Mouse (Mus musculus) MEL (cell line): ENCODE data around the gene Osbpl8. TPM values are rescaled to one million over a fixed set of nuclear protein-coding genes. Genes with fewer than 3 reads are reported as not detected.

Experiments
- DNase-seq: peaks from one replicate; pipeline ENCODE4 v3.0.0; 2011; ENCODE audit warnings: low read depth, low spot score
- H3K27ac ChIP-seq: 2 replicates; pipeline ENCODE4 v1.5.1; 2012; ENCODE audit warnings: low read depth, mild to moderate bottlenecking, control low read depth, low read length, moderate library complexity; ENCODE audit not compliant: control insufficient read depth
- H3K27me3 ChIP-seq, 2 experiments: fragments of 150-350 bp in 1 of 2; sonication (generic) in 1 of 2; 2 replicates each; pipeline ENCODE4 v1.6.1; 2012; ENCODE audit warnings: low read length in 2 of 2, mild to moderate bottlenecking in 2 of 2, improper control_type of control experiment in 1 of 2, moderate library complexity in 1 of 2; ENCODE audit not compliant: insufficient read depth in 2 of 2, control insufficient read depth in 1 of 2
- H3K36me3 ChIP-seq, 2 experiments: 2 replicates each; pipeline ENCODE4 v1.6.1; 2012 to 2014; ENCODE audit warnings: low read length in 2 of 2, improper control_type of control experiment in 1 of 2, inconsistent platforms in 1 of 2, mild to moderate bottlenecking in 1 of 2; ENCODE audit not compliant: insufficient read depth in 2 of 2, control insufficient read depth in 1 of 2
- H3K4me1 ChIP-seq, 2 experiments: fragments of 150-350 bp in 1 of 2; sonication (generic) in 1 of 2; 2 replicates each; pipeline ENCODE4 v1.6.1; 2012; ENCODE audit warnings: low read length in 2 of 2, improper control_type of control experiment in 1 of 2, mild to moderate bottlenecking in 1 of 2; ENCODE audit not compliant: insufficient read depth in 2 of 2, control insufficient read depth in 1 of 2
- H3K4me3 ChIP-seq, 2 experiments: fragments of 150-350 bp in 1 of 2; sonication (generic) in 1 of 2; 2 replicates each; pipeline ENCODE4 v1.5.1; 2012; ENCODE audit warnings: low read depth in 2 of 2, low read length in 2 of 2, mild to moderate bottlenecking in 2 of 2, moderate library complexity in 2 of 2, control low read depth in 1 of 2, improper control_type of control experiment in 1 of 2; ENCODE audit not compliant: control insufficient read depth in 1 of 2, insufficient read depth in 1 of 2
- H3K79me2 ChIP-seq: 2 replicates; pipeline ENCODE4 v1.6.1; 2012; ENCODE audit warnings: mild to moderate bottlenecking, low read length, moderate library complexity; ENCODE audit not compliant: control insufficient read depth, poor library complexity, insufficient read depth
- H3K9ac ChIP-seq: 2 replicates; pipeline ENCODE4 v1.6.1; 2012; ENCODE audit warnings: low read depth, mild to moderate bottlenecking, control low read depth, low read length, moderate library complexity; ENCODE audit not compliant: control insufficient read depth, poor library complexity, severe bottlenecking
- H3K9me3 ChIP-seq: fragments of 150-350 bp; sonication (generic); replicated peaks from 2 replicates; pipeline ENCODE4 v1.6.1; 2012; ENCODE audit warnings: mild to moderate bottlenecking, low read length, improper control_type of control experiment, moderate library complexity; ENCODE audit not compliant: insufficient read depth
- CTCF ChIP-seq, 3 experiments: IDR thresholded peaks in 2 of 3; conservative IDR thresholded peaks in 1 of 3; 2 replicates each; pipeline ENCODE4 v1.5.1; 2011 to 2012; ENCODE audit warnings: low read length in 3 of 3, low read depth in 2 of 3, mild to moderate bottlenecking in 2 of 3, improper control_type of control experiment in 1 of 3, inconsistent platforms in 1 of 3, mixed read lengths in 1 of 3, moderate library complexity in 1 of 3; ENCODE audit not compliant: control insufficient read depth in 1 of 3, insufficient read depth in 1 of 3, poor library complexity in 1 of 3, severe bottlenecking in 1 of 3
- ELF1 ChIP-seq: IDR thresholded peaks from 2 replicates; pipeline ENCODE4 v1.6.1; 2014; ENCODE audit warnings: low read depth, mild to moderate bottlenecking, inconsistent platforms, low read length, improper control_type of control experiment, moderate library complexity
- ETS1 ChIP-seq: IDR thresholded peaks from 2 replicates; pipeline ENCODE4 v1.6.1; 2012; ENCODE audit warnings: low read depth, mild to moderate bottlenecking, inconsistent platforms, low read length, improper control_type of control experiment, moderate library complexity
- GABPA ChIP-seq: IDR thresholded peaks from 2 replicates; pipeline ENCODE4 v1.6.1; 2012; ENCODE audit warnings: low read depth, mild to moderate bottlenecking, inconsistent platforms, low read length, improper control_type of control experiment, moderate library complexity
- HCFC1 ChIP-seq: IDR thresholded peaks from 2 replicates; pipeline ENCODE4 v1.6.1; 2012; ENCODE audit warnings: low read depth, mild to moderate bottlenecking, inconsistent platforms, low read length, improper control_type of control experiment, moderate library complexity
- JUND ChIP-seq: IDR thresholded peaks from 2 replicates; pipeline ENCODE4 v1.6.1; 2011; ENCODE audit warnings: low read depth, mild to moderate bottlenecking, improper control_type of control experiment, low read length
- MAX ChIP-seq: IDR thresholded peaks from 2 replicates; pipeline ENCODE4 v1.6.1; 2011; ENCODE audit warnings: low read length, improper control_type of control experiment
- MAZ ChIP-seq: IDR thresholded peaks from 2 replicates; pipeline ENCODE4 v1.6.1; 2012; ENCODE audit warnings: low read depth, mild to moderate bottlenecking, inconsistent platforms, low read length, improper control_type of control experiment
- MEF2A ChIP-seq: IDR thresholded peaks from 2 replicates; pipeline ENCODE4 v1.6.1; 2014; ENCODE audit warnings: low read depth, mild to moderate bottlenecking, inconsistent platforms, low read length, improper control_type of control experiment; ENCODE audit not compliant: poor library complexity, insufficient replicate concordance, severe bottlenecking; ENCODE audit errors: extremely low read depth
- POLR2A ChIP-seq, 2 experiments: IDR thresholded peaks; 2 replicates each; pipeline ENCODE4 v1.6.1; 2011 to 2012; ENCODE audit warnings: low read length in 2 of 2, mild to moderate bottlenecking in 2 of 2, control low read depth in 1 of 2, improper control_type of control experiment in 1 of 2, low read depth in 1 of 2, moderate library complexity in 1 of 2; ENCODE audit not compliant: control insufficient read depth in 1 of 2, insufficient read depth in 1 of 2, poor library complexity in 1 of 2
- POLR2AphosphoS2 ChIP-seq: IDR thresholded peaks from 2 replicates; pipeline ENCODE4 v1.6.1; 2011; ENCODE audit warnings: low read length, improper control_type of control experiment
- POLR2AphosphoS5 ChIP-seq: IDR thresholded peaks from 2 replicates; pipeline ENCODE4 v1.6.1; 2012; ENCODE audit warnings: low read depth, borderline replicate concordance, mild to moderate bottlenecking, inconsistent platforms, low read length, moderate library complexity, mixed read lengths
- RAD21 ChIP-seq: IDR thresholded peaks from 2 replicates; pipeline ENCODE4 v1.6.1; 2011; ENCODE audit warnings: mild to moderate bottlenecking, low read depth, low read length, improper control_type of control experiment
- RCOR1 ChIP-seq: IDR thresholded peaks from 2 replicates; pipeline ENCODE4 v1.6.1; 2012; ENCODE audit warnings: low read depth, mild to moderate bottlenecking, inconsistent platforms, low read length, improper control_type of control experiment
- TCF12 ChIP-seq: IDR thresholded peaks from 2 replicates; pipeline ENCODE4 v1.6.1; 2014; ENCODE audit warnings: low read depth, mild to moderate bottlenecking, inconsistent platforms, low read length, improper control_type of control experiment, moderate library complexity
- UBTF ChIP-seq: IDR thresholded peaks from 2 replicates; pipeline ENCODE4 v1.6.1; 2012; ENCODE audit warnings: low read depth, mild to moderate bottlenecking, inconsistent platforms, low read length, improper control_type of control experiment, moderate library complexity, borderline replicate concordance; ENCODE audit not compliant: insufficient read depth
- ZC3H11A ChIP-seq: IDR thresholded peaks from 2 replicates; pipeline ENCODE4 v1.6.1; 2012; ENCODE audit warnings: low read depth, mild to moderate bottlenecking, inconsistent platforms, low read length, improper control_type of control experiment
- ZKSCAN1 ChIP-seq: IDR thresholded peaks from 2 replicates; pipeline ENCODE4 v1.6.1; 2012; ENCODE audit warnings: low read depth, mild to moderate bottlenecking, inconsistent platforms, low read length, improper control_type of control experiment, moderate library complexity
- ZMIZ1 ChIP-seq: IDR thresholded peaks from 2 replicates; pipeline ENCODE4 v1.6.1; 2012; ENCODE audit warnings: low read depth, mild to moderate bottlenecking, inconsistent platforms, low read length, improper control_type of control experiment, moderate library complexity
- ZNF384 ChIP-seq: IDR thresholded peaks from 2 replicates; pipeline ENCODE4 v1.6.1; 2012; ENCODE audit warnings: low read depth, mild to moderate bottlenecking, inconsistent platforms, low read length, improper control_type of control experiment
- polyA plus RNA-seq, 2 experiments: library from polyadenylated mRNA; stranded (reverse) in 1 of 2; unstranded in 1 of 2; fragments of >175 nt in 1 of 2; fragments of >200 nt in 1 of 2; gene quantifications; 2 replicates each; pipeline versions ENCODE4 v1.2.1 to v1.2.4; 2012; ENCODE audit warnings: low replicate concordance in 2 of 2, low read depth in 1 of 2; ENCODE audit not compliant: insufficient read length in 2 of 2, insufficient read depth in 1 of 2, missing spikeins in 1 of 2
- total RNA-seq: library from RNA; depleted of rRNA; stranded (reverse); fragments of 300-350 nt; gene quantifications from 2 replicates; pipeline ENCODE4 v1.2.3, GENCODE M21; 2012

Osbpl8 gene
- total and polyA plus RNA-seq, 3 experiments: 26.2 to 44.8 (median 33.4) TPM

DNA sequence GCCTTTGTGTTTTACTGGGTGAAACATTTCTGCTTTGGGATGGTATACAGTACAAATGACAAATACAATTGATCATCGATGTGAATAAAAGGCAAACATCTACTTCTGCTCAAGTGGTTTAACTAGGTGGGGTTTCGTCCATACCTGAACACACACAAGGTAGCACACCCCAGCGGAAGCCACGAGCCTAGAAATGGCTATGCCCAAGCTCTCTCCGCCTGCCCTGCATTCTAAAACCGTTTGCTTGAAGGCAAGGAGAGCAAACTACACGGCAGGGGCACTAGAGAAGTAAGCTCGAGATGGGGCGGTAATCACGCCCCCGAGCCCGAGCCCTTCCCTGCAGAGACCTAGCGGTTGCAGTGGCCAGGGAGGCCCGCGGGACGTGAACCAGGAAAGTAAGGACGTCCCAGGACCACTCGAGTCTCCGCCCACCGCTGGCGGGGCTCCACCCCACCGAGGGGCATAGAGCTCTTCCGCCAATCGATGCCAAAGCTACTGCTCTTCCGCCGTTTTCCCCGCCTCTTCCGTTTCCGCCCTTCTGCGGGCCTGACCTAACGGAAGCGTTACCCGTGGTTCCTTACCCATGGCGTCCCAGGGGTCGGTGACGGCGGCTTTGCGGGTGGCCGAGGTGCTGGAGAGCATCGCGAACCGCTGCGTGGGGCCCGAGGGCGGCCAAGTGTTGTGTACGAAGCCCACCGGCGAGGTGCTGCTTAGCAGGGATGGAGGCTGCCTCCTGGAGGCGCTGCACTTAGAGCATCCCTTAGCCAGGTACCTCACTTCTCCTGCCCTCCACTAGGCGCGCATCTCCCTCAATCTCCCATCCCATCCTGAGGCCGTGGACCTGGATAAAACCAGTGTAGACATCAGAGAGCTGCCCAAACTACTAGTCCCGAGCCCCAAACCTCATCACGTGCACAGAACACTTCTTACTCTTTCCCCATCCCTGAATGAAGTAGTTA is 133.9 kb downstream of the Osbpl8 start, which contains the start of gene Bbs10:
Gene Bbs10 (plus strand): TSS at position 540 of the 959 bp plus-strand sequence.
- Histone ChIP-seq H3K9ac (no peak within 1 kb of the TSS), H3K27ac (no peak within 1 kb of the TSS), H3K36me3 (peaks cover 0 to 11% of the 10 kb centered on the region in 2 experiments; a peak in 2 of 4 replicates), H3K27me3 (no peaks in the 10 kb centered on the region), H3K4me1 (no peaks in the 10 kb centered on the region), H3K79me2 (no peaks in the 10 kb centered on the region), H3K4me3 (no peak within 1 kb of the TSS), H3K9me3 (no peaks in the 10 kb centered on the region)
- no peak for DNase-seq
- TF ChIP-seq POLR2AphosphoS2: no peak
- TF ChIP-seq ZKSCAN1: no peak
- TF ChIP-seq RCOR1: no peak
- no peak for TF ChIP-seq GABPA
- TF ChIP-seq MAZ: no peak
- no peak for TF ChIP-seq ETS1
- TF ChIP-seq RAD21: no peak
- TF ChIP-seq MAX: no peak
- no peak for TF ChIP-seq JUND
- no peak for TF ChIP-seq HCFC1
- TF ChIP-seq CTCF (IDR thresholded peaks at IDR 0.05 in 2 of 3, conservative IDR thresholded peaks at IDR 0.05 in 1 of 3; ENCODE audit: control insufficient read depth in 1 of 3, insufficient read depth in 1 of 3, low read depth in 2 of 3, low read length in 3 of 3, poor library complexity in 1 of 3, severe bottlenecking in 1 of 3): no peak
- no peak for TF ChIP-seq ZC3H11A
- TF ChIP-seq POLR2AphosphoS5: no peak
- TF ChIP-seq ZNF384: no peak
- TF ChIP-seq MEF2A: no peak
- TF ChIP-seq UBTF: no peak
- TF ChIP-seq ELF1: no peak
- TF ChIP-seq ZMIZ1: no peak
- TF ChIP-seq POLR2A (IDR thresholded peaks at IDR 0.05; ENCODE audit: control insufficient read depth in 1 of 2, insufficient read depth in 1 of 2, low read depth in 1 of 2, low read length in 2 of 2, poor library complexity in 1 of 2): no peak
- no peak for TF ChIP-seq TCF12
